Mouse (Mus musculus): ENCODE results near the gene Snca.

Gene Snca

GRCm38 (mm10) chr6:60829282-60829891 lies at the start of gene Snca:
Gene Snca (minus strand): TSS chr6:60829855.
- no peak for DNase-seq (ENCODE audit: low read depth)

- no peak for DNase-seq (ENCODE audit: low read depth)
Observed at GRCm38 (mm10) chr6:60870126-60870525, 40.5 kb upstream of the Snca start.

DNA sequence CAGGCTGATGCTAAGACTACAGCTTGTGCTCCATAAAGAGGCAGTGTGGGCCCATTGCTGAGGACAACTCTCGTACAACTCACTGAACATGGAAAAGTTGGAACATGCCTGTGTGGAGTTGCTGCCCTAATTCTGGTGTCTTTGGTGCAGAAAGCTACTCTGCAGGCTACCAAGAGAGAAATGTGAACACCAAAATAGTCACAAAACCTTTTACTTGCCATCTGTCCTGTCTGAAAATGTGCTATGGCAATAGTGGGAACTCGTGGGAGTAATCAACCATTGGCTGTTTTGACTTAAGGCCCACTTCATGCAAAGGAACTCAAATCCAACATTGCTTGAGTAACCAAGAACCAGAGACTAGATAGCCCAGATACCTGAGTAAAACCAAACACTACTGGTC lies 26.9 kb upstream of the Snca start:
- no peak for DNase-seq (ENCODE audit: low read depth)

DNA sequence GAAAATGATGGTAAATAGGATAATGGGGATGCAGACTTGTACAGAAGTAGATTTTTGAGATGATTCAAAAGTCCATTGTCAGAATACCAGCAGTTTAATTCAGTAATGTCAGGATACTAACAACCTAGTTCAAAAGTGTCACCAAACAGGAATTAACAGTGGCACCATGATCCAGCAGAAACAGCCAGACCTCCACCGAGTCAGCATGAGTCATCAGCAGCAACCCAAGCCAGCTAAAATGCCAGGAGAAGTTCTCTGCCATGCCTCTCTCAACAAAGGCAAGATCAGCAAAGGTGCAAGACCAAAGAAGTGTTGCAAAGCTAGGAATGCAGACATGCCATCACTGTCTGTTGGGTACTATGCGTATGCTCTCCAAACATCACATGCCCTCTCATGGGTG lies 22.0 kb upstream of the Snca start:
- DNase-seq (ENCODE audit: low read depth) = no peak

- peak; percentile 67 for DNase-seq (ENCODE audit: low read depth)
Observed at GRCm38 (mm10) chr6:60828429-60829264, 1.0 kb downstream of the Snca start.

DNA sequence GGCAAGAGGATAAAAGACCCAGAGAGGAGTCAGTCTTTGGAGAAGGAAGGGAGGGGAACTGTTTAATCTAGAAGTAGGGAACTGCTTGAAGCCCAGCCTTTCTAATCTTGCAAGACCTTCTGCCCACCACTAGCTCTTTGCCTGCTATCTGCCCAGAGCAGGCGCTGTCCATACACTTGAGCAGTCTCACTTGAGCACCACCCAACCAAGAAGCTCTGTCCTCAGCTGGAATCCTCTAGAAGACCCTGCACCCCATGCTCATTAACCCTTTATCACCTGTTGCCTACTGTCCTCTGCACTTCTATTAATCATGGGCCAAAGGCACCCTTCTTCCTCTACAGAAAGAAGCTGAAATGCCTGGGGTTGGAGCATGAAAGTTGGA lies 1.6 kb downstream of the Snca start:
- peak; percentile 85 for DNase-seq (ENCODE audit: low read depth)

DNA sequence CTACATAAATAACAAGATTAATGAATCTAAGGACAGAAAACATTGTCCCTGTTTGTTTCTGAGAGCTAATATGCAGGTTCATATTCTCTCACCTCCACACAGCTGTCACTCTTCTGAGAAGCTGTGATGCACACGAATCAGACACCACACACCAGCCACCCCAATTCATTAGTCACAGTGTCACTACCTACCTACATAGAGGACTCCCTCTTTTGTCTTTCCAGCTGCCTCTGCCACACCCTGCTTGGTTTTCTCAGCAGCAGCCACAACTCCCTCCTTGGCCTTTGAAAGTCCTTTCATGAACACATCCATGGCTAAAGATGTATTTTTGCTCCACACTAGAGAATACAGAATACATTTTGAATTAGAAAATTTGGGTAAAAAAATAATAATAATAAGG lies 2.4 kb downstream of the Snca start:
- peak; percentile 47 for DNase-seq (ENCODE audit: low read depth)

DNA sequence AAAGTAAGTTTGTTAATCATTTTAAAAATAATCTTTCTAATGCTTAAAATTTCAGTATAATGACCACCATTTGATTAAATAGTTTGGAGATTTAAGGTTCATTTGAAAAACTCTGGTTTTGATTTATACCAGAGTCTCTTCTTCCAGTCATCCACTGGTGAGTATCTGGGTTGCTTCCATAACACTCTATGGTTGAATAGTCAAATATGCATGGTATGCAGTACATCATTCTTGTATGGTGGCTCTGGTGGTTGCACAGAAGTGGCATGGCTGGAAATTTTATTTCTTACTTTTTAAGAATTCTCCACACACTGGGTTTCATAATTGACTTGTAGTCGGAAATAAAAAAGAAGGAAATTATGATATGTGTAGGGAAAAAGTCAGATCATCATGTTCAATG lies 10.4 kb downstream of the Snca start:
- DNase-seq (ENCODE audit: low read depth) = no peak

DNA sequence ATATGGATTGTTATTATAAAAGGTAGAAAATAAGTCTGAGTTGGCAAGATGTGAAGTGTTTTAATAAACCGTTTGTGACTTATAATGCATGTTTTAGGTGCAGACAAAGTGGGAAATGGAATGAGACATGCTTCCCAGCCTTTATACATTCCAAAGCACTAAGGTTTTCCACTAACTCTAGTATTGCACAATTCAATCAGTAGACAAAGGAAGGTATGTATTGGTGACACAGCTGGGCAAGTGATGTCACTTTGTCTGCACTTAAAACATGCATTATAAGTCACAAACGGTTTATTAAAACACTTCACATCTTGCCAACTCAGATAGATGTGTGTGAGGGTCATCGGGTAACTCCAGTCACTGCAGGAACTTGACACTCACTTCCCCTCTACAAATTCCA lies 16.1 kb downstream of the Snca start:
- no peak for DNase-seq (ENCODE audit: low read depth)

DNA sequence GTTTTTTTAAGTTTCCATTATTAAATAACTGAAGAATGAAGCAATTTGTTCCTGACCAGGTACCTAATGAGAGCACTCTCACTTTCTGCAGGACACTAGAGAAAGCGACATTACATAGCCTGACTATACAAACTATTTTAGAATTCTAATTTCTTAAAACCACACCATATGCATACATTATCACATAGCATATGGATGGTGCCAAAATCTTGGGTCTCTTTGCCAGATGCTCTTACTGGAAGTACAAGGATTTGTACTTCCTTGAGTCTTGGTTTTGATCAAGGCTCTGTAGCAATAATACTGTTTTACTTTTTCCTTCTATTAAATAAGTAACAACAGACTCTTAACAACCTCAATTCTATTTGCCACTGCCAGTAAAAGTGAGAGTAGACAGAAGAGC lies 31.4 kb downstream of the Snca start:
- DNase-seq (ENCODE audit: low read depth) = no peak

DNA sequence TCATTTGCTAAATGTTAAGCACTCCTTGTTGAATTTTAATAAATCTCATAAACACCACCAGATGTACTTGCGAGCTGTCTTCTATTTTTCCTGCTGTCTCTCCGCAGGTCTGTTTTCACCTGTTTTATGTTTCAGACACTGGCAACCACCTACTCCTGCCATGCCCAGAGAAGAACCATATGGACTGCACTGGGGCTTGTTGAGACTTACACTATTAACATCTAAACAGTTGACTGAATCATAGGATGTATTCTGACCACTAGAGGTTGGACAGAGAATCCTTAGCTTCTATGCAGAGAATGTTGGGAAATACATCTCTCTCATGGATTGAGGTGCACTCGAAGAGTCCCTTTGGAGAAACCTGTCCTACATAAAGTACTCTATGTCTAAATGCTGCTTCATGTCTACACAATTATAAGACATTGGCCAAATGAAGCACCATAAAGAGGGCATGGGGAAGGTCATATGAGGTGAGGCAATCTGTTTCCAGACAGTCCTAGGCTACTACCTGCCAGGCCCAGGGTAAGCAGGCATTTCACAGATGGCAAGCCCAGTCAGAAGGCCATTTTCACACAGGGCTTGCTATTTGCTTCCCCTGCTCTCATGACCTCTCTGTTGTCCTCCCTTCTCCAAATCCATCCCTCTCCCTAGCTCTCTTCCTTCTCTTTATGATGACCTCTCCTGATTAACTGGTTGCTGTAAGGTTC lies 35.8 kb downstream of the Snca start:
- no peak for DNase-seq (ENCODE audit: low read depth)

- DNase-seq (ENCODE audit: low read depth) = no peak
Observed at GRCm38 (mm10) chr6:60786955-60787354, 42.7 kb downstream of the Snca start.

DNA sequence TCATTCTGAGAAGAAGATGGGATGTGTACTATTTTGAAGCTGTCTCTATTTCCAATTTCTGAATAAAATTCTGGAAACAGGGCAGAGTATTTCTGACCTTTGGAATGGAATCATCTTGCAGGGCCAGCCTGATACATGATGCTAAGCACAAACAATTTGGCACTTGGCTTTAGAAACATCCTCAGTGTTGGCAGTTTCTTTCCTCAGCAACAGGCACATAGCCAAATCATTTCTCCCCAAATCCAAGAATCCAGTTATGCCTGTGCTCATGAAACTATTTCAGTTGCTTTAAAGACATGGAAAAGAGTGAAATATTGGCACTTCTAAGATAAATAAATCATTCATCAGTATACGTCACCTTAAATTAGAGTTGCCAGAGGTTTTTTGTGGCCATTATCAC lies 57.8 kb downstream of the Snca start:
- no peak for DNase-seq (ENCODE audit: low read depth)

GRCm38 (mm10) chr6:60765696-60766095 lies 64.0 kb downstream of the Snca start:
- no peak for DNase-seq (ENCODE audit: low read depth)

DNA sequence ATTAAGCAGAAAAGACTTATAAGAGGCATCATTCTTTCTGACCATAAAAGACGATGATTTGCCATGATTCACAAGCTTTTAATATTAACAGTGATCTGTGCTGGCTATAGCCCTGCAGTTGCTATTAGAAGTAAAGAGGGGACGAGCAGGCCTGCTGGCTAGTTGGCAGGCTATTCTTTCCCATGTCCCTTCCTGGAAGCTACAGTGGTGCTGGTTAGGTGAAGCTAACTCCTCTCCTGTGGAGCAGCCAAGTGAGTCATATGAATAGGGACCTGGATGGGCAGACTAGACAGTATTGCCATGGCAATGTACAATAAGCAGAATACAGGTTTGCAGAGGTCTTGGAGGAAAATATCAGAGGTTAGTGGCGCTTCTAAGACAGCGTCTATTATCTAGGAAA lies 66.8 kb downstream of the Snca start:
- no peak for DNase-seq (ENCODE audit: low read depth)

DNA sequence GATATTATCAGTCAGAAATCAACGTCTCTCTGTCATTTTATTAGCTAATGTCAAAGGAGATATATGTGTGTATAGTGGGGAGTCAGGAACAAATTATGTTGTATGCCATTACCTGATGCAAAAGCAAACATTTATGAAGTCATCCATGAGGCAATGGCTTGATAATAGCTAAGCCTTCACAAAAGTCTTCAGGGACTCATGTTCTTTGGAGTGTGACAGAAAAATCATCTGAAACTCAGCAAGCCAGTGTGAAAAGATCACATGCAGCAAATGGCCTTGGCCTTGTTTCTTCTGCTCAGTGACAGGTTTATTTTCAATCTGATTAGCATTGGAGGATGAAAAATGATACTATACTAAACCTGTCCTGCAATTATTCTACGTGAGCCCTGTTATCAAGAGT lies 67.9 kb downstream of the Snca start:
- DNase-seq (ENCODE audit: low read depth) = no peak

GRCm38 (mm10) chr6:60754975-60755374 lies 74.7 kb downstream of the Snca start:
- no peak for DNase-seq (ENCODE audit: low read depth)

- no peak for DNase-seq (ENCODE audit: low read depth)
Observed at GRCm38 (mm10) chr6:60745965-60746364, 83.7 kb downstream of the Snca start.

GRCm38 (mm10) chr6:60741427-60742071 lies 88.1 kb downstream of the Snca start:
- no peak for DNase-seq (ENCODE audit: low read depth)

DNA sequence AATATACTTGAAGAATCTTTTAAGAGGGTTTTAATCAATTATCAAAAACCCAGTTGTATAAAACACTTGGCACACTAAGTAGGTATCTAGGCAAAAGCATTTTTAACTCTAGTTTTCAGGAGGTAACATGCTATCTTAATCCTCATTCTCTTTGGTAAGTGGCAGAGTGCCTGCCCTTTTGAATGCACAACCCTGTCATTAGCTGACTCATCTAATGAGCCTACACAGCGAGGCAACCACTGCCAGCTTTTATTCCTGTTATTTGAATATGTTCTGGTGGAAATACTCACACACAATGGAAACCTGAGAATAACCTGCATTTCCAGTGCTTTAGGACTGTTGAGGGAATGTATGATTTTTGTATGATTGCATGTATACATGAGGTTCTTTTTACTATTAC lies 89.9 kb downstream of the Snca start:
- no peak for DNase-seq (ENCODE audit: low read depth)

DNA sequence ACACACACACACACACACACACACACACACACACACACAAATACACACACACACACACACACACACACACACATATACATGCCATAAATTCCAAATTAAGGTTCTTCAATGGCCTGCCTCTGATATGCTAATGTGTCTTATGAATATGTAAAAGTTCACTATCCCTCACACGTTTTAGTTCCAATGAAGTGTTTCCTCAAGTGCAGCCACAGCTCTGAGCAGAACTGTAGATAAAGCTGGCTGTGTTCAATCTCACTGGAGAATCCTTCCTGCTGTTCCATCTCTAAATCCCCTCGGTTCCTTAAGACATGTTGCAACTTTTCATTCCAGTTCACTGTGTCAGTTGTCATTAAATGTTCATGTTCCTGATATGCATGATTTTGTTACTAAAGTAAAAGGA lies 98.5 kb downstream of the Snca start:
- no peak for DNase-seq (ENCODE audit: low read depth)

DNA sequence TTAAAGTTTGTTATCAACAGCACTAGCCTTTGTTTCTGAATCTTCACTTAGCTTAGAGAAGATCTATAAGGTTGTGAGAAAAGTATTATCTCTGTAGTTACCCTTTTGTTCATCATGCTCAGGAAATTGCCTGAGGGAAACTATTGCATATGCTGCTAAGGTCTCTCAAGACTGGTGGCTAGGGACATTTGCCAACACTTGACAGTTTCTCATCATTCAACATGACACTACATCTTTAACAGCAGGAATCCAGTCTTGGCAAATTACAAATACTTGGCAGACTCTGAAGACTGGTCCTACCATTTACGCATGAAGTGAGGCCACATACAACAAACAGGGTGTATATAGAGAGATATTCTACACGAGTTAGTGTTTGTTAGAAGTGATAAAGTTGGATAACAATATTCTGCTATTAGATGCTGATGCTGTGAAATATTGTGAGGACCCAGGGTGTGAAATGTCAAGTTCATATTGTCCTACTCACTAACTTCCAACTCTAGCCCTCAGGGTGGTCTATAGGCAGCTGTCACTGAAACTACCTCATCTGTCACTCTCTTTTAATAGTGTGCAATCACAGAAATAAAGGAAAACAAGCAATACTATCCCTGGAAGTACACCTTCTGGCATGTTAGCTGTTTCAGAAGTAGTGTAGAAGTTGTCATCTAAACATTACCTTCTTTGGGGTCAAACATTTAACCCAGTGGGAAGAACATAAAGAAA lies 105.4 kb downstream of the Snca start:
- DNase-seq (ENCODE audit: low read depth) = no peak

Measured in c-Kit-positive CD71-positive TER-119-negative erythroid progenitor cells, embryonic 14.5 days (primary cell).